Mouse (Mus musculus): Measurements from ENCODE around the gene Rbm44.
A peak's percentile ranks its signal among the peaks of the same experiment; 100 is the strongest.

DNA sequence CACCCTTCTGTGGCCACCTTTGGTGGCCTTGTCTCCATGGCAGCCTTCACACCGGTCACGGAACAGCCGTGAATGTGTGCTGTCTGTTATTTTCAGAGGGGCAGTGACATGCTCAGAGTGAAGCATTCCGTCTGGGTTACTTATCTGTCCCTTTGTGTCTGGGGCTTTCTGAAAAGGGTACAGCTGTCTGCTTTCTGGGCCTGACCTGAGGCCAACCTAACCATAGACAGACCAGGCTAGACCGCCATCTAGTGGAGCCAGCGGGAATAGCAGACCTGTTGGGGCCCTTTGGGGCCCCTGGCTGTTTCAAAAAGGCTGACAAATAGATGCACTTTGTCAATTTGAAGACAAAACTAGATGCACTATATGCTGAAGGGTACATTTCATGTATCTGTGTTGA, 46.0 kb upstream of the Rbm44 start:
- TF ChIP-seq CTCF (IDR thresholded peaks at IDR 0.05; ENCODE audit: borderline replicate concordance, extremely low read depth, insufficient read depth, insufficient read length) (peak; percentile 79), POLR2A (IDR thresholded peaks at IDR 0.05; ENCODE audit: borderline replicate concordance, extremely low read depth, insufficient read depth, insufficient read length, poor library complexity, severe bottlenecking) (no peak)
